Mouse (Mus musculus): ENCODE data around the gene Timd4. TPM values are rescaled to one million over a fixed set of nuclear protein-coding genes. Genes with fewer than 3 reads are reported as not detected.

The Timd4 gene
- 0.29 TPM for polyA plus RNA-seq (2014; fragmentation: Illumina TruSeq; extraction: RNeasy Lipid Tissue Mini Kit (QIAGEN cat#74804); ENCODE audit: low read depth, low replicate concordance)

GRCm38 (mm10) chr11:46810511-46810910 is at the start of gene Timd4:
Gene Timd4 (plus strand): TSS chr11:46810800.

Other genes starting within 250 kb of the Timd4 start
- not detected for gene BC053393, start 239.3 kb upstream of the Timd4 start, polyA plus RNA-seq (2014; fragmentation: Illumina TruSeq; extraction: RNeasy Lipid Tissue Mini Kit (QIAGEN cat#74804); ENCODE audit: low read depth, low replicate concordance)
- gene Dppa1, start 181.5 kb upstream of the Timd4 start, polyA plus RNA-seq (2014; fragmentation: Illumina TruSeq; extraction: RNeasy Lipid Tissue Mini Kit (QIAGEN cat#74804); ENCODE audit: low read depth, low replicate concordance), result not detected
- not detected for gene Timd2, start 103.7 kb upstream of the Timd4 start, polyA plus RNA-seq (2014; fragmentation: Illumina TruSeq; extraction: RNeasy Lipid Tissue Mini Kit (QIAGEN cat#74804); ENCODE audit: low read depth, low replicate concordance)
- gene Havcr1, start 75.7 kb upstream of the Timd4 start, polyA plus RNA-seq (2014; fragmentation: Illumina TruSeq; extraction: RNeasy Lipid Tissue Mini Kit (QIAGEN cat#74804); ENCODE audit: low read depth, low replicate concordance), result 1.1 TPM